Mouse (Mus musculus) neural tube, embryonic 13.5 days (tissue): ENCODE measurements at regions not wholly inside any gene's neighbourhood (a gene's known extent, or its start where the extent isn't known, plus 50 kb on each side); places are given as distances from the start of the nearest gene placed in this dataset.
A peak's percentile ranks its signal among the peaks of the same experiment; 100 is the strongest.

Source experiments
- ATAC-seq: fragments of 200-750 bp; cut with Nextera tagmentation; 2 replicates; pipeline ENCODE4 v1.8.0; 2017; ENCODE audit warnings: low read depth, mild to moderate bottlenecking, moderate TSS enrichment, moderate library complexity
- H3K27ac ChIP-seq: fragments of 300-500 bp; sonication (generic); replicated peaks from 2 replicates; pipeline ENCODE4 v1.5.1; 2015; ENCODE audit warnings: moderate library complexity, mild to moderate bottlenecking, inconsistent platforms
- H3K27me3 ChIP-seq: fragments of 300-500 bp; sonication (generic); 2 replicates; pipeline ENCODE4 v1.6.1; 2015; ENCODE audit warnings: mild to moderate bottlenecking, inconsistent platforms
- H3K36me3 ChIP-seq: fragments of 300-500 bp; sonication (generic); 2 replicates; pipeline ENCODE4 v1.6.1; 2015; ENCODE audit warnings: mild to moderate bottlenecking, inconsistent platforms
- H3K4me1 ChIP-seq: fragments of 300-500 bp; sonication (generic); replicated peaks from 2 replicates; pipeline ENCODE4 v1.6.1; 2015; ENCODE audit warnings: inconsistent platforms
- H3K4me2 ChIP-seq: fragments of 300-500 bp; sonication (generic); 2 replicates; pipeline ENCODE4 v1.6.1; 2015; ENCODE audit warnings: inconsistent platforms, mild to moderate bottlenecking, moderate library complexity
- H3K4me3 ChIP-seq: fragments of 300-500 bp; sonication (generic); 2 replicates; pipeline ENCODE4 v1.5.1; 2015; ENCODE audit warnings: mild to moderate bottlenecking, inconsistent platforms
- H3K9ac ChIP-seq: fragments of 300-500 bp; sonication (generic); 2 replicates; pipeline ENCODE4 v1.6.1; 2015; ENCODE audit warnings: moderate library complexity, mild to moderate bottlenecking, inconsistent platforms
- H3K9me3 ChIP-seq: fragments of 300-500 bp; sonication (generic); 2 replicates; pipeline ENCODE4 v1.6.1; 2016; ENCODE audit warnings: inconsistent platforms
- WGBS: fragments of 180-500 bp; shearing (Covaris S2); methylation state at CpG from one replicate; pipeline ENCODE4 v1.1.7; 2015; 5-methylcytosine and 5-hydroxymethylcytosine counted together

GRCm38 (mm10) chr2:161390954-161391690, 282.2 kb upstream of the Chd6 start:
- H3K27me3 ChIP-seq, result no peaks in the 10 kb centered on the region
- no peaks in the 10 kb centered on the region for H3K9me3 ChIP-seq
- H3K4me3 ChIP-seq, result no peak overlapping the region
- H3K4me1 ChIP-seq, result peaks cover 31% of the 10 kb centered on the region
- no peak overlapping the region for H3K9ac ChIP-seq
- 45% methylated on average over 15 of the region's 15 CpGs for WGBS
- H3K4me2 ChIP-seq, result no peak overlapping the region
- H3K27ac ChIP-seq, result peak overlapping the region; percentile 79
- peak; percentile 56; the same call in 1 of the 2 replicates for ATAC-seq
- no peaks in the 10 kb centered on the region for H3K36me3 ChIP-seq

GRCm38 (mm10) chr2:161389318-161389835, 280.5 kb upstream of the Chd6 start:
- Histone ChIP-seq H3K9ac (no peak overlapping the region), H3K27me3 (no peaks in the 10 kb centered on the region), H3K9me3 (no peaks in the 10 kb centered on the region), H3K36me3 (no peaks in the 10 kb centered on the region), H3K4me1 (peaks cover 31% of the 10 kb centered on the region), H3K4me2 (no peak overlapping the region), H3K4me3 (no peak overlapping the region), H3K27ac (no peak overlapping the region)
- 82% methylated on average over 5 of the region's 5 CpGs for whole genome bisulfite sequencing
- ATAC-seq, result peak; percentile 50; the same call in 1 of the 2 replicates

GRCm38 (mm10) chr2:161387054-161387453, 278.2 kb upstream of the Chd6 start:
- Histone ChIP-seq H3K36me3 (no peaks in the 10 kb centered on the region), H3K4me3 (no peak overlapping the region), H3K4me2 (no peak overlapping the region), H3K27me3 (no peaks in the 10 kb centered on the region), H3K9ac (no peak overlapping the region), H3K9me3 (no peaks in the 10 kb centered on the region), H3K27ac (no peak overlapping the region), H3K4me1 (peaks cover 31% of the 10 kb centered on the region)
- ATAC-seq, result no peak
- 80% methylated on average over 6 of the region's 6 CpGs for WGBS

GRCm38 (mm10) chr2:161382411-161382810, 273.5 kb upstream of the Chd6 start:
- WGBS, result 59% methylated on average over 3 of the region's 3 CpGs
- ATAC-seq, result no peak
- no peaks in the 10 kb centered on the region for H3K27me3 ChIP-seq

GRCm38 (mm10) chr2:161378313-161378712, 269.4 kb upstream of the Chd6 start:
- no peak overlapping the region for H3K4me2 ChIP-seq
- 92% methylated on average over 4 of the region's 4 CpGs for WGBS

More at GRCm38 (mm10) chr2:161382411-161382810, 273.5 kb upstream of the Chd6 start:
- H3K4me2 ChIP-seq, result no peak overlapping the region
- H3K9ac ChIP-seq, result no peak overlapping the region
- no peak overlapping the region for H3K4me3 ChIP-seq
- no peaks in the 10 kb centered on the region for H3K36me3 ChIP-seq
- no peak overlapping the region for H3K27ac ChIP-seq
- no peaks in the 10 kb centered on the region for H3K4me1 ChIP-seq
- no peaks in the 10 kb centered on the region for H3K9me3 ChIP-seq

GRCm38 (mm10) chr2:161362325-161362724, 253.4 kb upstream of the Chd6 start:
- no peak for ATAC-seq
- Histone ChIP-seq H3K9ac (no peak overlapping the region), H3K27me3 (no peaks in the 10 kb centered on the region), H3K4me1 (no peaks in the 10 kb centered on the region), H3K36me3 (no peaks in the 10 kb centered on the region), H3K27ac (no peak overlapping the region), H3K4me2 (no peak overlapping the region), H3K9me3 (no peaks in the 10 kb centered on the region), H3K4me3 (no peak overlapping the region)
- WGBS, result 74% methylated on average over 3 of the region's 3 CpGs

More at GRCm38 (mm10) chr2:161378313-161378712, 269.4 kb upstream of the Chd6 start:
- Histone ChIP-seq H3K36me3 (no peaks in the 10 kb centered on the region), H3K9ac (no peak overlapping the region), H3K4me1 (no peaks in the 10 kb centered on the region), H3K27ac (no peak overlapping the region), H3K9me3 (no peaks in the 10 kb centered on the region), H3K27me3 (no peaks in the 10 kb centered on the region), H3K4me3 (no peak overlapping the region)
- ATAC-seq, result no peak

GRCm38 (mm10) chr2:161349110-161349509, 240.2 kb upstream of the Chd6 start:
- WGBS, result 25% methylated on average over 4 of the region's 4 CpGs
- Histone ChIP-seq H3K36me3 (no peaks in the 10 kb centered on the region), H3K27ac (no peak overlapping the region), H3K4me1 (peaks cover 5% of the 10 kb centered on the region; the same call in 1 of the 2 replicates), H3K4me2 (no peak overlapping the region), H3K9me3 (no peaks in the 10 kb centered on the region), H3K4me3 (no peak overlapping the region), H3K9ac (no peak overlapping the region), H3K27me3 (no peaks in the 10 kb centered on the region)
- ATAC-seq, result peak; percentile 65

- Histone ChIP-seq H3K9me3 (no peaks in the 10 kb centered on the region), H3K4me2 (no peak overlapping the region), H3K9ac (no peak overlapping the region), H3K4me1 (peaks cover 33% of the 10 kb centered on the region), H3K27me3 (peaks cover 19% of the 10 kb centered on the region), H3K36me3 (no peaks in the 10 kb centered on the region), H3K27ac (no peak overlapping the region), H3K4me3 (no peak overlapping the region)
- no peak for ATAC-seq
- 64% methylated on average over 2 of the region's 2 CpGs for WGBS
Measured at GRCm38 (mm10) chr2:161344018-161344417, 235.1 kb upstream of the Chd6 start.

- Histone ChIP-seq H3K27me3 (peaks cover 19% of the 10 kb centered on the region), H3K36me3 (no peaks in the 10 kb centered on the region), H3K4me3 (no peak overlapping the region), H3K9me3 (no peaks in the 10 kb centered on the region), H3K4me1 (peaks cover 37% of the 10 kb centered on the region), H3K9ac (no peak overlapping the region), H3K4me2 (no peak overlapping the region), H3K27ac (no peak overlapping the region)
- WGBS, result 98% methylated on average over 2 of the region's 2 CpGs
- no peak for ATAC-seq
Measured at GRCm38 (mm10) chr2:161342648-161343047, 233.8 kb upstream of the Chd6 start.

GRCm38 (mm10) chr2:161341368-161341891, 232.6 kb upstream of the Chd6 start:
- Histone ChIP-seq H3K36me3 (no peaks in the 10 kb centered on the region), H3K4me3 (no peak overlapping the region), H3K9me3 (no peaks in the 10 kb centered on the region), H3K27me3 (peaks cover 19% of the 10 kb centered on the region), H3K27ac (no peak overlapping the region), H3K9ac (no peak overlapping the region), H3K4me1 (peaks cover 37% of the 10 kb centered on the region), H3K4me2 (peak overlapping the region; percentile 31)
- peak; percentile 46; the same call in 1 of the 2 replicates for ATAC-seq
- WGBS, result 2% methylated on average over 11 of the region's 11 CpGs

GRCm38 (mm10) chr2:161340291-161340690, 231.4 kb upstream of the Chd6 start:
- no peak overlapping the region for H3K4me2 ChIP-seq
- no peak overlapping the region for H3K9ac ChIP-seq
- peaks cover 37% of the 10 kb centered on the region for H3K4me1 ChIP-seq
- no peak for ATAC-seq
- peak overlapping the region; percentile 67; the same call in 1 of the 2 replicates for H3K27ac ChIP-seq
- peaks cover 19% of the 10 kb centered on the region for H3K27me3 ChIP-seq
- WGBS, result 80% methylated on average over 9 of the region's 9 CpGs
- H3K36me3 ChIP-seq, result no peaks in the 10 kb centered on the region
- no peaks in the 10 kb centered on the region for H3K9me3 ChIP-seq
- H3K4me3 ChIP-seq, result no peak overlapping the region

- Histone ChIP-seq H3K36me3 (no peaks in the 10 kb centered on the region), H3K9me3 (no peaks in the 10 kb centered on the region), H3K27me3 (peaks cover 19% of the 10 kb centered on the region), H3K4me3 (no peak overlapping the region), H3K27ac (peak overlapping the region; percentile 67), H3K4me1 (peaks cover 37% of the 10 kb centered on the region), H3K4me2 (peak overlapping the region; percentile 35), H3K9ac (no peak overlapping the region)
- ATAC-seq, result peak; percentile 79
- WGBS, result 7% methylated on average over 14 of the region's 14 CpGs
Measured at GRCm38 (mm10) chr2:161339327-161340001, 230.6 kb upstream of the Chd6 start.
